Mouse (Mus musculus): ENCODE data around the gene Map3k19. TPM values are rescaled to one million over a fixed set of nuclear protein-coding genes. Genes with fewer than 3 reads are reported as not detected.

The Map3k19 gene
- polyA plus RNA-seq (2015; fragmentation: Nextera tagmentation; extraction: Ambion mirVana): 0.68 and 0.97 TPM in 2 replicates

DNA sequence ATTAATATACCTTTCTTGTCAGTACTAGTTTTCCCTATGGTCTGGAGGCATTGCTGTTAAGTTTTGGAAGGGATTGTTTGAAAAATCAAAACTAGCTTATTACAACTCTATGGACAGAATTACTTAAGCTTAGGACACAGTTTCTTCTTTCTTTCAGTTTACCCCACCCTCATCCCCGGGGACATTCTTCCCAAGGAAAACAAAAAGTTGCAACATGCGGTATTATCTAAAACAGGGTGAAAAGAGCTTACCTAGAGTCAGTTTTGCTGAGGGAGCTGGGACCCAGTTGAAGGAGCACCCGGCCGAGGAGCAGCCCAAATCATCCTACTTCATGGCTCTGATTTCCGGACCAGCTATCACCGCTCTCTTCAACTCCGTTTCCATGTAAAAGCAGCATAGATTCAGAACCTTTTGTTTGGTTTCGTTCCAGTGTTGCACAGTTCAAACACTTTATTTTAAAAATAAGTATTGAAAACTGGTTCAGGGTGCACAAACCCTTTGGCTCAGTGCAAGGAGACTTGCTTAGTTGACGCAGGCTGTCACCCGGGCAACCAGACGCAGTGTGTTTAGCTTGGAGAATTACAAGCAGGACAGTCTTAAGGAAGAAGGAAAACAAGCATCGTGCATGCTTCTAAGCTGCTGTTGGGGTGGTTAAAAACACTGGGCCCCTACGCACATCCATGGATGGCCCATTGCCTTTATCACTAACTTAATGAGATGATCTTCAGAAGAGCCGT is at the start of gene Map3k19:
Map3k19 (minus strand) TSS at position 546 of the 737 bp plus-strand sequence.
- ATAC-seq (ENCODE audit: low FRiP score): no peak
- Histone ChIP-seq H3K4me1 (no peaks in the 10 kb centered on the region), H3K9me3 (replicated peaks) (peaks cover 8% of the 10 kb centered on the region; the same call in 1 of the 2 replicates), H3K36me3 (no peaks in the 10 kb centered on the region), H3K9ac (replicated peaks) (no peak within 1 kb of the TSS), H3K27ac (replicated peaks) (no peak within 1 kb of the TSS), H3K4me2 (no peak within 1 kb of the TSS), H3K27me3 (replicated peaks) (no peaks in the 10 kb centered on the region), H3K4me3 (replicated peaks) (0 out of 2 replicates have a peak within 1 kb of the TSS, but pooled peaks have one; percentile 5)
- WGBS: 73% methylated on average over 14 of the region's 14 CpGs

DNA sequence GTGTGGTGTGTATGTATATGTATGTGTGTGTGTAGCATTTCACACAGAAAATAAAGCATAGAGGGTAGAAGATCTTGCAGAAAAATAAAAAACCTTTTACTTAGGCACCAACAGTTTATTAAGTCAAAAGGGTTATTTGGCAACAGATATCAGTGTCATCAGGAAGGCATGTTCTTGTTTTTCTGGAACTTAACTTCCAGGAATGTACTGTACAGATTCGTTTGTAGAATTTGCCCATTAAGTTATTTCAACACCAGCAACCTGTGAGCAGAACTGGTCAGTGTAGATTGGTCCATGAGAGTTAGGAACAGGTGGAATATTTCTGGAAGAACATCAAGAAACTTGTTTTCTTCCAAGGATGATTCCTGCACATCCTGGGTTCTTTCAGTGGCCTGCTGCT is 44.6 kb upstream of the Map3k19 start:
- Histone ChIP-seq H3K9me3 (replicated peaks) (no peaks in the 10 kb centered on the region), H3K9ac (replicated peaks) (no peak overlapping the region), H3K4me3 (replicated peaks) (no peak overlapping the region), H3K27ac (replicated peaks) (no peak overlapping the region), H3K27me3 (replicated peaks) (no peaks in the 10 kb centered on the region), H3K4me2 (no peak overlapping the region), H3K36me3 (no peaks in the 10 kb centered on the region), H3K4me1 (no peaks in the 10 kb centered on the region)
- no peak for ATAC-seq (ENCODE audit: low FRiP score)
- 89% methylated on average over 1 of the region's 1 CpGs for WGBS

DNA sequence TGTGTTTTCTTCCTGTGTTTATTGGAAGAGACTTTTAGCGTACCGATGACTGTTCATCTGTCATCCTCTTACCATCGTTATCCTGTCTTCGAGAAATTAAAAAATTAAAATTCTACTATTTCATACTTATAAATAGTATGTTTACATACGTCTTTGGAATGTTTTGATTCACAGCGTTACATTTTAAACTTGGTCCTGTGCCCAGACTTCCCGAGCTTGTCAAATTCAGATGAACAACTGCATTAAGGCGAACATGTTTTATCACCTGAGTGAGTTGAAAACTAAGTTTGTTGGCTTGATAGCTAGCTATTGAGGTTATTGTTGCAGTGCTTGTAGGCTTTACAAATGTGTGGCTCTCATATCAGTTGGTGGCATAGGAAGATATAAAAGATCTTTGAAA is 14.4 kb upstream of the Map3k19 start:
- Histone ChIP-seq H3K9me3 (replicated peaks) (no peaks in the 10 kb centered on the region), H3K4me2 (peak overlapping the region; percentile 63), H3K4me1 (peaks cover 14% of the 10 kb centered on the region), H3K9ac (replicated peaks) (peak overlapping the region; percentile 63), H3K27me3 (replicated peaks) (no peaks in the 10 kb centered on the region), H3K36me3 (0 out of 2 replicates have a peak, but pooled peaks cover 7% of the 10 kb centered on the region), H3K27ac (replicated peaks) (peak overlapping the region; percentile 78), H3K4me3 (replicated peaks) (peak overlapping the region; percentile 67)
- ATAC-seq (ENCODE audit: low FRiP score): no peak
- WGBS: 42% methylated on average over 8 of the region's 8 CpGs

DNA sequence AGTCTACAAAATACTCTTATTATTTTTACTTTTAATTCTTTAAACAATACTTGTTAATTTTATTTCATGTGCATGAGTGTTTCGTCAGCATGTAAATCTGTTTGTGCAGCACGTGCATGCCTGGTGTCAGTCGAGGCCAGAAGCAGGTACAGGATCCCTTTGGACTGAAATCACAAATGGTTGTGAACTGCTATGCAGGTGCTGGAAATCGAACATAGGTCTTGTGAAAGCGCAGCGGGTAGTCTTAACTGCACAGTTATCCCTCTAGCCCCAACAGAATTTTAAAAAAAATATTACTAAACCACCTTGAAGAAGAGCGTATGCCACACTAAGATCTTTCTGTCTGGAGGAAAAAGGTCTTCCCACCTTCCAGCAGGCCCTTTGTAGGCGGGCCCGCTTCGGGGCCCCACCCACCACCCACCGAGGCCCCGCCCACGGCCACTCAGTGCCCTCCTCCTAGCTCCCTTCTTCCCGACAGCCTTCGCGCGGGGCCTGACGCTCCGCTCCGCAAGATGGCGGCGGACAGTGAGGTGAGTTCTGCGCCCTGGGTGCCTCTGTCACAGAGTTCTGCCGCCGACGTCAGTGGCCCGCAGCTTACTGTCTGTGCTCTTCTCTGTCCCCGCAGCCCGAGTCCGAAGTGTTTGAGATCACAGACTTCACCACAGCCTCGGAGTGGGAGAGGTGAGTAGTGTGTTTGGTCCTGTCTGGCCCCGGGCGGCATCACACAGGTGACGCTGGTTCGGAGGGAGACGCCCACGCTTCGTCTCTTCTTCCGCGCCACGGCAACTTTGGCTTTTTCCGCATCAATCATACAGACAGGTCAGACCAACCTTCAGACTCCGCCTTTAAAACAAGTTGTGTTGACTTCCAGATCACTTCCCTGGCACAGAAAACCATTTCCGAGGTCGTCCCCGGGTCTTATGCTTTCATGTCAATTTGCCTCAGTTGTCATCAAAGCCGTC is 13.8 kb upstream of the Map3k19 start, which contains the start of gene Rab3gap1:
Rab3gap1 (plus strand) TSS at position 474 of the 962 bp plus-strand sequence.
- Histone ChIP-seq H3K4me3 (replicated peaks) (peak within 1 kb of the TSS; percentile 67), H3K27me3 (replicated peaks) (no peaks in the 10 kb centered on the region), H3K4me2 (peak within 1 kb of the TSS; percentile 63), H3K9me3 (replicated peaks) (no peaks in the 10 kb centered on the region), H3K9ac (replicated peaks) (peak within 1 kb of the TSS; percentile 63), H3K4me1 (peaks cover 14% of the 10 kb centered on the region), H3K36me3 (0 out of 2 replicates have a peak, but pooled peaks cover 7% of the 10 kb centered on the region), H3K27ac (replicated peaks) (peak within 1 kb of the TSS; percentile 78)
- 11% methylated on average over 47 of the region's 47 CpGs for WGBS
- peak; percentile 99 for ATAC-seq (ENCODE audit: low FRiP score)

DNA sequence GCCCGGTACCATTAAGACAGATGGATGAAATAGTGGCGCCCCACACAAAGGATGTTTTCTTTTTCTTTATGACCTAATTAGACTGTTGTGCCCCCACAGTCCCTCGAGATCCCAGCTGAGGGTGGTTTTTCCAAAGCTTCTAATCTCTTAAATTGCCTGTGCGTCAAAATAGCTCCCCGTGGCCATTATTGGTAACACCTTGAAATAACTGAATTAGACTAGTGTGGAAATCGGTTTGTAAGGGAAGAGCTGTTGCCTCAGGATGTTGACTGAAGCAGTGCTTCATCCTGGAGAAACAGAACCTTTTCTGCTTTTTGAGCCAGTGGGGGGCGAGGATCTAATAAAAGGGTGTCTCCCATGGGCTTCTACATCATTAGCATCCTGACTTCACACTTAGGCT is 9.0 kb upstream of the Map3k19 start:
- 16% methylated on average over 7 of the region's 7 CpGs for WGBS
- Histone ChIP-seq H3K27ac (replicated peaks) (no peak overlapping the region), H3K36me3 (no peaks in the 10 kb centered on the region), H3K9me3 (replicated peaks) (no peaks in the 10 kb centered on the region), H3K4me3 (replicated peaks) (no peak overlapping the region), H3K27me3 (replicated peaks) (no peaks in the 10 kb centered on the region), H3K4me2 (no peak overlapping the region), H3K4me1 (0 out of 2 replicates have a peak, but pooled peaks cover 3% of the 10 kb centered on the region), H3K9ac (replicated peaks) (no peak overlapping the region)
- ATAC-seq (ENCODE audit: low FRiP score): no peak

DNA sequence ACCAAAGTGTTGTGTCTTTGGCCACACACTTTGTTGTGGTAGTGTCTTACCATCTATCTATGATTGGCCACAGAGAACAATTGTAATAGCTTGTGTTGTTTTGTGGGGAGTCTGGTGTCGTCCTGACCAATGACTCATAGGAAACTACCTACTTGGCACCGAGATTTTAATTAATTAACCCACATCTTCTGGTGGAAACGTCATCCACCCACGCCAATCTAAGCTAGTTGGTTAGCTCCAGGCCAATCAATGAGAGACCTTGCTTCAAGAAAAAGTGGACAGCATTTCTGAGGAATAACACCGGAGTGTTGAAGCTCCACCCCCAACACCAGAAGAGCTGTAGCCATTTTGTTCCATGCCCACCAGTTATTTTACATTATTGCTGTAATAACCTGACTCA is 7.1 kb upstream of the Map3k19 start:
- H3K9me3 ChIP-seq (replicated peaks): no peaks in the 10 kb centered on the region
- 94% methylated on average over 5 of the region's 5 CpGs for WGBS
- no peak overlapping the region for H3K4me2 ChIP-seq
- no peak overlapping the region for H3K27ac ChIP-seq (replicated peaks)
- H3K9ac ChIP-seq (replicated peaks): no peak overlapping the region
- H3K27me3 ChIP-seq (replicated peaks): no peaks in the 10 kb centered on the region
- no peak for ATAC-seq (ENCODE audit: low FRiP score)
- H3K4me3 ChIP-seq (replicated peaks): no peak overlapping the region
- no peaks in the 10 kb centered on the region for H3K36me3 ChIP-seq
- H3K4me1 ChIP-seq: no peaks in the 10 kb centered on the region

DNA sequence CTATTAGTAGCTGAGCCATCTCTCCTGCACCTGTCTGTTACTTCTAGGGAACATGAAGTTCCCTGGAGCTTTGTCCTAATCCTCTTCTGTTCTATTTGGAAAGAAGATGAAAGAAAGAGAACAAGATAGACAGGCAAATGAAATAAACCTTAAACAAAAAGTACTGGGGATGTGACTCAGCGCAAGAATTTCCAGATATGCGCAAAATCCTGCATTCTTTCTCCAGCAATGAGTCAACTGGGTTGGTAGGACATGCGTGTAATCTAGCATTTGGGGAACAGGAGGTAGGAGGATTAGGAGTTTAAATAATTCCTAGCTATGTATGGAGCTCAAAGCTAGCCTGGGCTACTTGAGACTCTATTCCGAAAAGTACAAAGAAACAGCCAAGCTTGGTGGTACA is 5.7 kb upstream of the Map3k19 start:
- H3K4me2 ChIP-seq: no peak overlapping the region
- 92% methylated on average over 4 of the region's 4 CpGs for WGBS
- H3K4me1 ChIP-seq: no peaks in the 10 kb centered on the region
- H3K27ac ChIP-seq (replicated peaks): no peak overlapping the region
- no peak overlapping the region for H3K9ac ChIP-seq (replicated peaks)
- no peaks in the 10 kb centered on the region for H3K9me3 ChIP-seq (replicated peaks)
- H3K36me3 ChIP-seq: no peaks in the 10 kb centered on the region
- ATAC-seq (ENCODE audit: low FRiP score): no peak
- no peaks in the 10 kb centered on the region for H3K27me3 ChIP-seq (replicated peaks)
- no peak overlapping the region for H3K4me3 ChIP-seq (replicated peaks)

DNA sequence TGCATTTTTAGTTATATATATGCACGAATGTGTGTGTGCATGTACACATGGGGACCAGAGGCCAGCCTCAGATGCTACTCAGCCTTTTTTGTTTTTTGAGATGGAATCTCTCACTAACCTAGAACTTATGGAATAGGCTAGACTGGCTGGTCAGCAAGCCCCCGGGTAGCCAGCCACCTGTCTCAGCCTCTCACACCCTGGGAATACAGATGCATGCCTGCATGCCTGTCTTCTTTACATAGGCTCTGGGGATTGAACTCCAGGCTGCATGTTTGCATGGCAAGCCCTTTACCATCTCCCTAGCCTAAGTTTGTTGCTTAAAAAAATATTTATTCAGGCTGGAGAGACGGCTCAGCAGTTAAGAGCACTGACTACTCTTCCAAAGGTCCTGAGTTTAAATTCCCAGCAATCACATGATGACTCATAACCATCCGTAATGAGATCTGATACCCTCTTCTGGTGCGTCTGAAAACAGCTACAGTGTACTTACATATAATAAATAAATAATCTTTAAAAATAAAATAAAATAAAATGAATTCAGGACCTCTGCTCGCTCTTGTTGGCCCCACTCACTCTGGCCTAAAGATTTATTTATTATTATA is 5.1 kb upstream of the Map3k19 start:
- no peaks in the 10 kb centered on the region for H3K27me3 ChIP-seq (replicated peaks)
- no peaks in the 10 kb centered on the region for H3K9me3 ChIP-seq (replicated peaks)
- H3K4me2 ChIP-seq: no peak overlapping the region
- no peaks in the 10 kb centered on the region for H3K36me3 ChIP-seq
- H3K9ac ChIP-seq (replicated peaks): no peak overlapping the region
- no peak overlapping the region for H3K27ac ChIP-seq (replicated peaks)
- no peak for ATAC-seq (ENCODE audit: low FRiP score)
- H3K4me3 ChIP-seq (replicated peaks): no peak overlapping the region
- WGBS: 85% methylated on average over 6 of the region's 6 CpGs
- H3K4me1 ChIP-seq: no peaks in the 10 kb centered on the region

DNA sequence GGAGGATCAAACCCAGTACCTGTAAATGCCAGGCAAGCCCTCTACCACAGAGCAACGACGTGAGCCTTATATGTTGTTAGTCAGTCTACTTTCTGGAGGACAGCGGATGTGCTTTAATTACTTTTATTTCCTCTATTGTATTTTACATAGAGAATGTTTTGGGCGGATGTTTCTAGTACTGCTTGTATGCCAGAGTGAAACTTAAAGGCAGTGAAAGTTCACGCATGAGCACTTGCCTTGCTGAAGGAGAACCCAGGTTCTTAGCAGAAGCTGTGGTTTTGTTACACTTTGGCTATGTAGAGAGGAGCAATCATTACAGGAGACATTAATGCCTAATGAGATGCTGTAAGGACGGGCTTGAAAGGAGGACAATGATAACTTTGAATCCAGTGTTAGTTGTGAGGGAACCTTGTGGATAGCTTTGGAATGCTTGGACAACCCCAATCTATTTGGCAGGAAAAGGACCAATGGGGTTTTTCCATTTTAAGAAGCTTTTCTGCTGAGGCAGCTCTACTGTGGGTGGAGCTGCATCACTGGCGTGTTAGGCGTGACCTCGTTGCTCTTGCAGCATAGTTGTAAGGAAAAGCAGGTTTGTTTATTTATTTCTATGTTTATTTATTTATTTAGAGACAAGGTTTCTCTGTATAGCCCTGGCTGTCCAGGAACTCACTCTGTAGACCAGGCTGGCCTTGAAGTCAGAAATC is 4.3 kb upstream of the Map3k19 start:
- H3K36me3 ChIP-seq: no peaks in the 10 kb centered on the region
- 88% methylated on average over 9 of the region's 9 CpGs for WGBS
- H3K27me3 ChIP-seq (replicated peaks): no peaks in the 10 kb centered on the region
- no peak overlapping the region for H3K9ac ChIP-seq (replicated peaks)
- ATAC-seq (ENCODE audit: low FRiP score): no peak
- H3K9me3 ChIP-seq (replicated peaks): no peaks in the 10 kb centered on the region
- no peak overlapping the region for H3K4me2 ChIP-seq
- H3K4me1 ChIP-seq: no peaks in the 10 kb centered on the region
- H3K4me3 ChIP-seq (replicated peaks): no peak overlapping the region
- H3K27ac ChIP-seq (replicated peaks): no peak overlapping the region

DNA sequence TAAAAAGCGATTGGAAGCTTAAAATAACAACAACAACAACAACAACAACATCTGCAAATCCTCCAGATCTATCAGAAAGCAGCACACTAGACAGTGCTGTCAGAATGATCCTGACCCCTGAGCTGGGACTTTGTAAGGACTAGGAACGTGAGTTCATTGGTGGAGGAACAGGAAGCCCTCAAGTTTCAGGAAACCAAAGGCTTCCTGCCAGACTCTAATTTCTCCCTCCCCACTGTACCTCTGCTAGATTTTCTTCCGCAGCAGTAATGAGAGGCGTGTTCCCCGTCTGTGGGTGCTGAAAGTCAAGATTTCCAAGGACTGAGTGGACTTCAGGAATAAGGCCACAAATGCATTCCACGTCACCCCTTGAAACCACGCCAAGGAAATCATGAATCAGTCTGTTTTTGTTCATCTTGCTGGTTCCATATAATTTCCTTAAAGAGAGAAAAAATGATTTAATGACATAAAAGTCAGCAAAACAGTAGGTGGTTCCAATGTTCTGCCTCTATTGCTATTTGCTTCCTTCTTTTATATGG is 4.7 kb downstream of the Map3k19 start:
- Histone ChIP-seq H3K4me3 (replicated peaks) (no peak overlapping the region), H3K27me3 (replicated peaks) (no peaks in the 10 kb centered on the region), H3K9me3 (replicated peaks) (peaks cover 8% of the 10 kb centered on the region; the same call in 1 of the 2 replicates), H3K9ac (replicated peaks) (no peak overlapping the region), H3K36me3 (no peaks in the 10 kb centered on the region), H3K27ac (replicated peaks) (no peak overlapping the region), H3K4me2 (no peak overlapping the region), H3K4me1 (no peaks in the 10 kb centered on the region)
- WGBS: 81% methylated on average over 7 of the region's 7 CpGs
- no peak for ATAC-seq (ENCODE audit: low FRiP score)

DNA sequence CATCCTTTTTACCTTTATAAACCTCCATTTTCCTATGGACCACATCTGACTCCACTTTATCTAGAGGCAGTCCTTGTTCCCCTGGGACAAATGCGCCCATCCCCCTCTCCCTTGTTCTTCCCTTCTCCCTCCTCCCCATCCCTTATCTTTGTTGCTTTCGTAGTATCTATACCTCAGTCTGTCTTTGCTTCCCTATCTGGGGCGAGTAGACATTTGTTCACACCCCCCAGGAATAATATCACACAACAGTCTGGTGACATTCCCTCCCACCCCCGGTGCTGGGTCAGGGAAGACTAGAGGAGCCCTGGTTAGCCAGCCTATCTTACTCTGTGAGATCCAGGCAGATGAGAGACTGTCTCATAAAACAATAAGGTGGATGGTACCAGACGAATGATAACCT is 9.4 kb downstream of the Map3k19 start:
- Histone ChIP-seq H3K36me3 (no peaks in the 10 kb centered on the region), H3K27me3 (replicated peaks) (no peaks in the 10 kb centered on the region), H3K4me3 (replicated peaks) (no peak overlapping the region), H3K4me1 (no peaks in the 10 kb centered on the region), H3K9me3 (replicated peaks) (no peaks in the 10 kb centered on the region), H3K27ac (replicated peaks) (no peak overlapping the region), H3K9ac (replicated peaks) (no peak overlapping the region), H3K4me2 (no peak overlapping the region)
- no peak for ATAC-seq (ENCODE audit: low FRiP score)
- WGBS: 85% methylated on average over 5 of the region's 5 CpGs
